Mouse (Mus musculus): ENCODE results near the gene Dnajc6. TPM values are rescaled to one million over a fixed set of nuclear protein-coding genes. Genes with fewer than 3 reads are reported as not detected.
A peak's percentile ranks its signal among the peaks of the same experiment; 100 is the strongest.

The Dnajc6 gene
- 100 to 1,000 TPM; 317 to 331 TPM for total RNA-seq (2021)

DNA sequence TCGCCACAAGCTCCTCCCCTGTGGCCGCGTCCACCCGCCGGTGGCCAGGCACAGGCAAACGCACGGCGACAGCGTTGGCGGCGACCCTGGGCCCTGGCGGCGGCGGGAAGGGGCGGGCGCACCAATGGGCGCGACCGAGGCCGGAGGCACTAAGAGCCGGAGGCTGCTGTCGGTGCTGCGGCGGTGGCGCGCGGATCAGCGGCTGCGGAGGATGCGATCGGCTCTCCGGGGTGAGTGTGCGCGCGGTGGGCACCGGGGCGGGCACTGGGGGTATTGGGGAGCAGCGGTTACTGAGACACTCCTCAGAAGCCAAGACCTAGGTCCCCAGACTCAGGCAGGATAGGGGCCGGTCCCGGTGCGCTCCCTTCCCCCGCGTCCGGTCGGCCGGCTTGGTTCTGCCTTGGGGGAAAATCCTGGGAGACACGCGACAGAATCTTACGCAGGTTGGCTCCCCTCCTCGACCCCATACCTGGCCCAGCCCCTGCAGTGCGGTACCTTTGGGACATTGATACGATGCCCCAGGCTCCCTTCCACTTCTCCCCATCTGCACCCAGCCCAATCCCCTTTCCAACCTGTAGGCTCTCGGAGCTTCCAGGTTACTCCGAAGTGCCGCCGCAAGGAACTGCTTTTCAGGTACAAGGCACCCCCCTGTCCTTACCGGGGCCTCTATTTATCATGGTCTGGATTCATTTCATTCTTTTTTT is at the start of gene Dnajc6:
Gene Dnajc6 (plus strand): TSS at position 115 of the 704 bp plus-strand sequence.
- DNase-seq (ENCODE audit: extremely low spot score in 1 of 2, low spot score in 1 of 2): peak; percentile 27 to 36

DNA sequence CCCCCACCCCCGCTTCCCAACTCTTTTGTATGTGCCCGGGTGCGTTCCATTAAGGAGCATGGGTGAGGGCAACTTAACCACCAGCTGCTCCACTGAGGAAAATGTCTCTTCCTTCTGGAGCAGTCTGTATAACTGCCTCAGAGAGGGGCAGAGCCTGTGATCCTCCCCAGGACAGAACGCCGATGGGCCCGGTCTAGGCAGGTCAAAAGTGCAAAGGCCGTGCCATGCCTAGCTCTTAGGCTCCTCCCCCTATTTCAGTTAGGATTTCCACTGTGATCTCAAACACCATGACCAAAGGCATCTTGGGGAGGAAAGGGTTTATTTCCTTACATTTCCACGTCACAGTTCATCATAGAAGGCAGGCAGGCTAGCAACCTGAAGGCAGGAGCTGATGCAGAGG is 47.7 kb upstream of the Dnajc6 start:
- no peak for DNase-seq (ENCODE audit: extremely low spot score in 1 of 2, low spot score in 1 of 2)

DNA sequence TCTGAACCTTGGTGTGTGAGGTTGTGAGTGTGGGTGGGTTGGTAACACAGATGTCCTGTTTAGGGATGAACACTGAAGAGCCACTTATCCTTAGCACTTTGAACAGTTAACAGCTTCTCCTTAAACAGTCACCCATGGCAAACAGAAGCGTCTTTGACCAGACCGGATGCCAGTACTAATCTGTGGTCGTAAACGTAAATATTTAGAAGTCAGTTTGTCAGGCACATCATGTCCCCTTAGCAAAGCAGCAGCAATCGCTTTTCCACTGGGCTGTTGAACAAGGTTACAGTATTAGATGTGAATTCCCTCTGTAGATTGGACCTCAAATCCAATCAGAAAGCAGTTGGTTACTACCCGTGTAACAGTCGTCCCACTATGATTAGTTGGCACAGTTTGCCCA is 47.1 kb upstream of the Dnajc6 start:
- no peak for DNase-seq (ENCODE audit: extremely low spot score in 1 of 2, low spot score in 1 of 2)

DNA sequence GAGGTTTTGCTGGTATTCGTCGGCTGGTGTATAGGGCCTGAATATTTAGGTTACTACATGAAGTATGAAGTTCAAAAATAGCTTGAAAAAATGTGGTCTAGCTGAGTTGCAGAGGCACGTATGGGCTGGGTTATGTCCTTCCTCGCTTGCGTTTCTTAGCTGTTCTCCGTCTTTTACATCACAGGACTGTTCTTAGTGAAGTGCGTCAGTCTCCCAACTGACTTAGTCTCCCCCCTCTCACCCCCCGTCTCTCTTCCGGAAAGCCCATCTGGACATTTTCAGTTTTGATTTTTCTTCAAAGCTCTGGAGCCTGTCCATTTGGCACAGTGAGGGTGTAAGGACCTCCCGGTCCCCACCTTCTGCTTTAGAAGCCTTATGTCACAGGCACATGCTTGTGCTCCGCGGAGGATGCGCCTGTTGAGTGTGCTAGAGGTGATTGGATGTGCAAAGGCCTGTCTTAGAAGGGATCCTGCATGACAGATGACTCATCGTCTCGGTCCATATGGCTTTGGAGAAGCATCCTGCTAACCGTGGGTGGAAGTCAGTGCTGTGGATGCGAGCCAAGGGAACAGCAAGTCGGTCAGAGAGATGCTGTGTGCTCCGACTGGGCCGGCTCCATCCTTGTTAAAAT is 46.2 kb upstream of the Dnajc6 start:
- peak; percentile 51 to 60 for DNase-seq (ENCODE audit: extremely low spot score in 1 of 2, low spot score in 1 of 2)

DNA sequence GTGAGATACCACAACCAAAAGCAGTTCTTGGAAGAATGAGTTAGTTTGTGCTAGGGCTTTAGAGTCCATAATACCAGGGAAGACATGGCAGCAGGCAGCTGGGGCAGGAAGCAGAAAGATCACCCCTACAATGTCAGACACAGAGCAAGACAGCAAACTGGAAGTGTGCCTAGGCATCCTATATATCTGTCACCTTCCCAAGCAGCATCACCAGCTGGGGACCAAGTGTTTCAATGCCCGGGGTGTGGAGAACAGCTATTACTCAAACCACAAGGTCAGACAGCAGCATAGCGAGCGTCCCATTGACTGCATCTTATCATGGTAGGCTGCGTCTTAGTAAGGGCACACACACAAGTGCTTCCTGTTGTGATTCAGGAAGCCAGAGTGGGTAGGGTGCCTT is 45.4 kb upstream of the Dnajc6 start:
- DNase-seq (ENCODE audit: extremely low spot score in 1 of 2, low spot score in 1 of 2): no peak

DNA sequence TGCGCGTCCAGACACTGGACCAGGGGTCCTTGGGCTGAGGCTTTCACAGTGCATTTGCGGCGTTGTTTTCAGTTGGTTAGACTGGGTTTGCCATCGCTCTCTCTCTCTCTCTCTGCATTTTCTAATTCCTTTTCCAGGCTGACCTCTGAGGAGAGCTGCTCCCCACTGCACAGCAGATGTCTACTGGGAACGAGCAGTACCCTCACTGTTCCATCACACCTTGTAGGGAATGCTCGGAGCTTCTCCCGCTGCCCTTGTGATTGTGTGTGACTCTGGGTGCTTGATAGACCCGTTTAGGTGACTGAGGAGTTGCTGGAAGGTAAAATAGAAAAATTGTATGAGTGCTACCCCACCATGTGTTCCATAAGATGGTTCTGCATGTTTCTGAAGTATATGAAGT is 43.6 kb upstream of the Dnajc6 start:
- DNase-seq (ENCODE audit: extremely low spot score in 1 of 2, low spot score in 1 of 2): no peak

DNA sequence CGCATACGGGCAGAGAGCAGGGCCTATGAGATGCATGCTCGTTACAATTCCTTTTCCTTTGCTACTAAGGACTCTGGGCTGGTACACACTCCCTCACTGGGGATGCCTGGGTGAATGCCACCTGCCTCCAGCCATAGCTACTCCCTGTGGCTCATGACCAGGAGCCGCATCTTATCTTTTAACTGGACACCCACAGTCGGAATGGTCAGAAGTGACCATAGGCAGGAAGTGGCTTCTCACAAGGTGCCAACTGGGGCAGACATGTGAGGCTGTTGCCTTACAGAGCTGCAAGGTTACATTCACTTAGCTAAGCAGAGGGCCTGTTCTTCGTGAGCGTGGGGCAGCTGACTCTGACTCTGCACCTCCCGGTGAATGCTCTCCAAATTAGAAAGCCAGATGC is 39.3 kb upstream of the Dnajc6 start:
- no peak for DNase-seq (ENCODE audit: extremely low spot score in 1 of 2, low spot score in 1 of 2)

DNA sequence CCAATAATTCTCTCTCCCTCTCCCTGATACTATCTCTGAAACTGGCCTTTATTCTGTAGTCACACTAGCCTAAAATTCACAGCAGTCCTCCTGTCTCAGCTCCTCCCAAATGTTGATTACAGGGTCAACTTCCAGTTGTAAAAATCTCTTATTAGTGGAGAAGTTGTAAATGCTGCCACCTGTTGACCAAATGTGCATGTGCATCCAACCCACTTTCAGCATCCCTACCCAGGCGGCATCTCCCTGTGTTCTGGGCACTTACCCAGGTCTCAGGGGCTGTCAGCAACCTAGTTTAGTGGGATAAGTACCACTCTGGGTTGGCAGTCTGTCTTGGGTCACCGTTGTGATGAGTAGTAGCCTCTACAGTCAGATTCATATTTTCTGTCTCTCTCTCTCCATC is 38.1 kb upstream of the Dnajc6 start:
- peak; percentile 48 to 73 for DNase-seq (ENCODE audit: extremely low spot score in 1 of 2, low spot score in 1 of 2)

DNA sequence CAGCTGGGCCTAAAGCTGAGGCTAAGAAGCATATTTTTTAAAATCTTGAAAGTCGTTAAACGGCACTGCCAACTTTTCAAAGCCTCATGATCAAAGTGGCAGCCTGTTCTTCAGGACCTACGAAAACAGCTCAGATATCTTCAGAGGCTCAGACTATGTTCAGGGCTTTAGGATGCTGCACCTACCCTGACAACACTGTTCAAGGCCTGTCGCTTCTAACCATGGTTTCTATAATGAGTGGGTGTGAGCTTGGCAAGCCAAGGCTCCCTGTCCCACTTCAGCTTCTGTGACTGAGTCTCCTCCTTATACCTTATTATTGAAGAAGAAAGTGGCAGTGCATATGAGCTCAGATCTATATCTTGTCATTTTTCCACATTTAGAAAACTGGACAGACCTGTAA is 37.1 kb upstream of the Dnajc6 start:
- no peak for DNase-seq (ENCODE audit: extremely low spot score in 1 of 2, low spot score in 1 of 2)

DNA sequence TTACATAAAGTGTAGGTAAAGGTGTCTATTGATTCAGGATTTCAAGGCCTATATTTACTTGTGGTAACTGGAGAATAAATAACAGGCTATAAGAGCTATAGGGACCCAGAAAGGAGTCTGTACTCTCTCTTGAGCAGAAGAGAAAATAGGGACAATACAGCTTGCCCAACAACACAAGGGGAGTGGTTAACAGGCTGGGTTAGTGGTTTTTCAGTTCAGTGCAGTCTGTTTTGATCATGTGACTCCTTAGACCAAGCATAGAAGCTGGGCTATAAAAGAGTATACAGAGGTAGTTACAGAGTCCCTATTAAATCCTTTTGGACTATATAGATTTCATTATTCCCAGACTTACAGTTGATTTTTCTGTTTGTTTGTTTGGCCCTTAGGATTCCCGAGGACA is 36.3 kb upstream of the Dnajc6 start:
- no peak for DNase-seq (ENCODE audit: extremely low spot score in 1 of 2, low spot score in 1 of 2)

DNA sequence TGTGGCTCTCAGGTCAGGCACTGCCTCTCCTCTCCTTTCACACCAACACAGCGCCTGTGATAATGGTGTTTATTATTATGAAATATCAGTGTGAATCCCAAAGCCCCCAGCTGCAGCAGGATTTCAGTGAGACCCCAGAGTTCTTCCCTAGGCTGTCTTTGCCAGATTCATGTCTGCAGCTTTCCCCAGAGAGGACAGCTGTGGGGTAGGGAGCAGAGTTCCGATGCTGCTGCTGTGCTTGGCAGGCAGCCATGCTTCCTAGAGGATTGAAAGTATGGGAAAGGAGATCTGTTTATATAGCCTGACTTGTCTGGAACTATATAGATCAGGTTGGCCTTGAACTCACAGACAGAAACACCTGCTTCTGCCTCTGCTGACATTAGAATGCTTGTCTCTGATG is 34.4 kb upstream of the Dnajc6 start:
- no peak for DNase-seq (ENCODE audit: extremely low spot score in 1 of 2, low spot score in 1 of 2)

DNA sequence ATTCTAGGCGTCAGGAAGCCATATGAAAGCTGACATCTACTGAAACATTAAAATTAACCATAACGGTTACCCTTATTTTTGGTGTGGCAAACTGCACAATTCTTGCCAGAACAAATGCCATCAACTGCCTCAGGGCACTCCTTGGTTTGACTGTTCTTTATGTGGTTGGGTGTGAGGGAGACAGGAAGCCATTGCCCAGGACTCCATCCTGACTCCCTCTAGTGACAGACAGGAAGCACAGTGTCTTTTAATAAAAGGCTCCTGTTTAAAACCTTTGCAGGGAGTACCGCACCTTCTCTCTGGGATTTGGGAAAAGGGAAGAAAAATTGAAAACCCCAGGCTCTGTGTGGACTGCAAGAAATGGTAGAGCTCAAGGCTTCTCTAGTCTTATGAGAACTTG is 30.2 kb upstream of the Dnajc6 start:
- DNase-seq (ENCODE audit: extremely low spot score in 1 of 2, low spot score in 1 of 2): no peak

DNA sequence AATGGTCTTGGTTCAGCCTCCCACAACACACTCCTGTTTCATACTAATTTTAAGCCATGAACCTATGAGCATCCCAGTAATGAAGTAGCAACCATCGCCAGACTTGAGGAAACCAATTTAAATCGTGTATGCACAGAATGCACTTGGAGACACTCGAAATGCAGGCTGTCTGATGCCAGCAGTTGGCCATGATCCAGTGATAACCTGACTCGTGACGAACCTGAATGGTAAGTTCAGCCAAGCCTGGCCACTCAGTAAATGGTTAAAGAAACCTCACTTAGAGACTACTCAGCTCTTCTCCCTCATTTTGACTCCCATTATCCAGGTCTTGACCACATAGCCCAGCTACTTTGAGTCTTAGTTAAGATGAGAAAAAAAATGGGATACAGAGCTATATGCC is 27.2 kb upstream of the Dnajc6 start:
- DNase-seq (ENCODE audit: extremely low spot score in 1 of 2, low spot score in 1 of 2): no peak

DNA sequence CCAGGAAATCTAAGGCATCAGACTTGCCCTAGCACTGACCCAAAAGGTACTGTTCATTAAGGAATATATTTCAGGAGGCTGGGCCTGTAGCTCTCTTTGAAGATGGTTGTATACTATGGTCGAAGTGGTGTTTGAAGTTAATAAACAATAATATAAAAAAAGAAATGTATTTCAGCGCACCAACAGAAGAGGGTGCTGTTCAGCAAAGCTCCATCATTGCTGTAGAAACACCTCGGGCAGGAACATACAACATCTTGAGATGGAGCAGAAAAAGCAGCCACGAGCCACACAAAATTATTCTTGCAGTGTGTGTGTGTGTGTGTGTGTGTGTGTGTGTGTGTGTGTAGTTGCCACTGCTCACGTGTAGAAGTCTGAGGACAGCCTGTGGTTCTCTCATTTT is 25.9 kb upstream of the Dnajc6 start:
- DNase-seq (ENCODE audit: extremely low spot score in 1 of 2, low spot score in 1 of 2): no peak

DNA sequence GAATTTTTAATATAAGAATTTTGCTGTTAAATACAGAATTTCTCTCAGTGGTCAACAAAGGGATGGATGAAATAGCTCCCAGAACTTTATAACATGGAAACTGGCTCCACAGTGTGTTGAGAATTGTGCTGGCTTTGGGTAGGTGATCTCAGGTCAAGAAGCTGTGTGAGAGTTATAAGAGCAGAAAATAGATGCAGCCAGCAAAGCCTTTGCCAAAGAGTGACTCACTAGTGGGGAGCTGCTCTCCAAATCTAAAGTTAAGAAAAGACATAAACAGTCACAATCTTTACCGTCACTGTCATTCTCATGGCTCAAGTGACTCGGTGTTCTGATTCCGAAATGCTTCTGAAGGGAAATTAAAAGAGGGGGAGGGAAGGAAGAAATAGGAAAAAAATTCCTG is 23.7 kb upstream of the Dnajc6 start:
- no peak for DNase-seq (ENCODE audit: extremely low spot score in 1 of 2, low spot score in 1 of 2)

DNA sequence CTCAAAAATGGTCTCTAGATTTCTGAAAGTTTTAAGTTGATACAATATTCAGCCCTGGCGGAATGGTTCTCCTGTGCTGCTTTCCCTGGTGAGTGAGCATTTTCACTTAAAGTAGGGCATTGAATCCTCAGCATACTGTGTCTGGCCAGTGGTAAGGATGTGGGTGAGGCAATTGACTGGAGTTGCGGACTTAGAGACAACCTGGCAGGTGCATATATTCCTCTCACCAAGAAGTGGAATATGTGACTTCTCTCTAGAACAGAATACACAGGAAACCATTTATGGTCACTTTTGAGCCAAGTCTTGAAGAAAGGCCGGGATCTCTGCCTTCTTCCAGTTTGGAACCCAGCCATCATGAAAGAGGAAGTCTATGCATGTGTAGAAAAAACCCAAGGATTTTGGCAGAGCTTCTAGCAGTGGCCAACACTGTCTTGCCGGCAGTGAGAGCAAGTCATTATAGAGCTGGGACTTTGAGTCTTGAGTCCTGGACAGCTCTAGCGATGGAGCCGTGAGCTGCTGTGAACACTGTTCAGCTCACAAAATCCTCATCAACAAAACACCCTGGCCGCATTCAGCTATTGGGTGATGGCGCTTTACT is 6.0 kb upstream of the Dnajc6 start:
- no peak for DNase-seq (ENCODE audit: extremely low spot score in 1 of 2, low spot score in 1 of 2)

DNA sequence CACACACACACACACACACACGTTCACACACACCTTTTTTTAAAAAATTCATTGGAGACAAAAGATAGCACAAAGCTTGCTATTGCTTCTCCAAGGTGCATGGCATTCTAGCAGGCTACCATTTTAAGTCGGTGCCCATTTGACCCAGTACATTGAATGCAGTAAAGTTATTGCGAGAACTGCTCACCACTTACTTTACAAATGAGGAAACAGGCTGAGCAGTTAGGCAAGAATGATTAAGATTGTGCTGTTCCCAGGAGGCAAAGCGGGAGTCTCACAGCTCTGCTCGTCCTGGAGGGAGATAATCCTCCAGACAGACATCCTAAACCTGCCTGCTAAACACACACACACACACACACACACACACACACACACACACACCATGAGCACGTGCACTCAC is 4.7 kb upstream of the Dnajc6 start:
- DNase-seq (ENCODE audit: extremely low spot score in 1 of 2, low spot score in 1 of 2): no peak

DNA sequence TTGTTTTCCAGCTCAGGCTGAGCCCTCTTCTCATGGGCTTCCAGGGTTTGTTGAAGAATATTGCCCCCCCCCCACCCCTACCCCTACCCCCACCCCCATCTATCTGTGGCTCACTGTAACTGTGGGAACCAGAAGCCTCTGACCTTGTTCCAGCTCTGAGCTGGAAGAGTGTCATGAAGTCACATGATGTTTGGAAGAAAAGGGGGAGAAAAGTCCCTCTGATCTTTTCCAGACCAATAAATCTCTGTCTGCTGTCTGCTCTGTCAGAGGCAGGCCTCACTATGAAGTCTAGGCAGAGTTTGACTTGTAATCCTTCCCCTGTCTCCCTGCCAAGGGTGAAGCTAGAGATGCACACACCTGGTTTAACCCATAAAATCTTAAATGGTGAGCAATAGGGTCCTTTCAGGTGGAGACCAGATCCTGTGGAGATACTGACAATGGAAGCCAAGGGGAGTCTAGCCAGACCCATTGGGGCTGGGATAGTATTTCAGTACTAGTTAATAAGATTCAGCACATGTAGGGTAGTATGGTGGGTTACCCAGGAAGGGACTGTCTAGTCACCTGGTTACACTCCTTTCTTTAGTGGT is 2.7 kb upstream of the Dnajc6 start:
- DNase-seq (ENCODE audit: extremely low spot score in 1 of 2, low spot score in 1 of 2): no peak

DNA sequence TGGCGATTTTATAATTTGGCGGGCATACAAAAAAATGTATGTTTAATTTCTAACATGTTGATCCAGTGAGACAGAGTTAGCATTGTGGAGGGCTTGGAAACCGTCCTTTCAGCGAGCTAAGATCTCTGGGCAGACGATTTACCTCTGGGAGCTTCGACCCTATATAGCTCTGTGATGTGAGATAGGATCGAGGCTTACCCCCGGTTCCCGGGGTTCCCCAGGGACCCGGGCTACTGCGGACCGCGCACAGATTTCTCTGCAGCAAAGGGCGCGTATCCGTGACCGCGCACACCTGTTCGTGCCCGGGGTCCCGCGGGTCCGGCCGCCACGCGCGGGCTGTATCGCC is 287 bp upstream of the Dnajc6 start:
- no peak for DNase-seq (ENCODE audit: extremely low spot score in 1 of 2, low spot score in 1 of 2)

DNA sequence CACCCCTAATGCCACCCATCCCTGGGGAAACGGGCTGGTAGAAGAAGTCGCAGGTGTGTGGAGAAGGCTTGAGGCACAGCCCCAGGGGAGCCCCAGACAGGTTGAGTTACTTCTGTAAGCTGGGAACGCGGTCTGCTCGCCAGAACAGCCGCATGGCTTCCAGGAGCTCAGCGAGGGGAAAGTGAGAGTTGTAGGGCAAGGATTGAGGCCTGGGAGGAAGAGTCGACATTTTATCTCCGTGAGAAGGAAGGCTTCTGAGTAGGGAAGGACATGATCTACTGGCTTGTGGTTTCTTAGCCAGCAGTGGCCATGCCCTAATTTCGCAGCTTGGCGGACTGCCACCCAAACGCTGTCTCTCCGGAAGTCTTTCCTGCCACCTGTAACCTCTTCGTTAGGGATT is 888 bp downstream of the Dnajc6 start:
- DNase-seq (ENCODE audit: extremely low spot score in 1 of 2, low spot score in 1 of 2): no peak

DNA sequence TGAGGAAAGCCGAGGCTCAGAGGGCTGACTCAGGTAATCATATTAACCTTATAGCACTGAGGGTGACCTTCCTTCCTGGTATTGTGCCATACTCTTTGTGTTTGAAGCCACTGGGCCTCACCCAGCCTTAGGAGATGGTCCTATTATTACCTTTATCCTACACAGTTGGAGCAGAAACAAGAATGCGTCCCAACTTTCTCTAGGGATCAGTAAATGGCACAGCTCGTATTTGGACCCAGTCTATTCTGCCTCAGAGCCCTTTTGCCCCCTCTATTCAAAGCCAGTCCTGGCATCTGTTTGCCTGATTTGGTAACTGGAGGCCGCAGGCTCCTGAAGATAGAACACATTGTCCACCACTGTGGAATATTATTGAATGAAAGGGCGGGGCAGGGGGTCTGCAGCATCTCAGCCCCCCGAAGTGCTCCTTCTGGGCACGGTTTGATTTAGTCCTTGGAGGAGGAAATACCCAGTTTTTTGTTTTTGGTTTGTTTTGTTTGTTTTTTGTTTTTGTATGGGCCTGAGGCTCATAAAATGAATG is 8.1 kb downstream of the Dnajc6 start:
- no peak for DNase-seq (ENCODE audit: extremely low spot score in 1 of 2, low spot score in 1 of 2)

DNA sequence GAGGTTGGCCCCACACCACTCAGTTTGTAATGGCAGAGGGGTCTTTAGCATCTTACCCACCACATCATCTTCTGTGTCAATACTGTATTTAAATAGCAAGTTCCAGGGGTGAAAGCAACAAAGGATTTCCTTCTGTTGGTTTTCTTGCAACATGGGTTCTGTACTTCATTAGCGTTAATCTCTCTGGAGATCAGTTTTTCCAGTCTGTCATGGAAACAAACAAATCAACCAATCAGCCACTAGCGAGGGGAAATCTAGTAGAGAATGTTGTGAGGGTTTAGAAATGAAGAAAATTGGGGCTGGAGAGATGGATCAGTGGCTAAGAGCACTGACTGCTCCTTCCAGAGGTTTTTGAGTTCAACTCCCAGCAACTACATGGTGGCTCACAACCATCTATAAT is 9.5 kb downstream of the Dnajc6 start:
- no peak for DNase-seq (ENCODE audit: extremely low spot score in 1 of 2, low spot score in 1 of 2)
